Mouse (Mus musculus) olfactory bulb, adult 2 months (tissue): ENCODE results near the gene Abcb9.

Experiments
- CTCF ChIP-seq: fragments of 200-500 bp; IDR thresholded peaks from 2 replicates; pipeline ENCODE4 v1.5.1; 2012; ENCODE audit warnings: low read depth, mild to moderate bottlenecking, low read length, moderate library complexity; ENCODE audit not compliant: insufficient read depth
- POLR2A ChIP-seq: fragments of 200-500 bp; IDR thresholded peaks from 2 replicates; pipeline ENCODE4 v1.6.1; 2012; ENCODE audit warnings: mild to moderate bottlenecking, low read depth, low read length, moderate library complexity; ENCODE audit not compliant: insufficient read depth

GRCm38 (mm10) chr5:124102326-124102725 is 6.7 kb upstream of the Abcb9 start:
- TF ChIP-seq CTCF, result no peak
- no peak for TF ChIP-seq POLR2A
